In the genomic region with DNA sequence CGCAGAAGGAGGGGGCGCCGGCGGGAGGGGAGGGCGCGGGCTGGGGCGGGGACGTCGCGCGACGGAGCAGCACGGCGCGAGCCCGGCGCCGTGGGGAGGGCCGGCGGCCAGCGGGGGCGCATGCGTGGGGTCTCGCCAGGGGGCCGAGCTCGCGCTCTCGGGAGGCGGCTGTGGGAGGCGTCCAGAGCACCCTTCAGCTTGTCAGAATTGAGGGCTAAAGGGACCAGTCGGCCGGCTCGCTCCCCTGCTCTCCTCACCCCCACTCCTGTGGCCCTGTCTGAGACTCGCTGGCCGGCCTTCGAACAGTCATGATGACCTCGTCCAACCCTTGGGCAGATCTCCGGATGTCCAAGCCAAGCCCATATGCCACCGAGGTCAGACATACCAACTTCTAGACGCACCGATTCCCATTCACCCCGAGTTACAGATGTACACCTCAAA, we compare ENCODE assay signal across 8 mouse cellular contexts. TPM values are rescaled to one million over a fixed set of nuclear protein-coding genes. Genes with fewer than 3 reads are reported as not detected.
DNase-seq lines count a peak whose midpoint lies in the region; ATAC-seq and TF ChIP-seq lines count a peak whose summit lies in the region.

No protein-coding gene starts in this region.

- intact Hi-C loops in heart, postnatal 25 days (cut with DNase I), result no loop called here
- intact Hi-C loops in left cerebral cortex, adult 2 months (cut with DNase I), result no loop called here

- peak; percentile 89 for DNase-seq in heart, adult 11 months
- no peak for DNase-seq in heart, postnatal 25 days (ENCODE audit: low spot score)
- peak; percentile 33 for DNase-seq in urinary bladder, postnatal 10 days (ENCODE audit: low spot score)
- no peak for DNase-seq in urinary bladder, adult 18-20 months (ENCODE audit: low spot score in 2 of 2)
- peak; percentile 70 to 71 for DNase-seq in left cerebral cortex, adult 2 months (ENCODE audit: extremely low spot score in 1 of 2, low spot score in 2 of 2)

- peaks cover 100% of the 10 kb centered on the region for H3K27me3 ChIP-seq in heart, embryonic 12.5 days (replicated peaks)
- peaks cover 88% of the 10 kb centered on the region for H3K27me3 ChIP-seq in neural tube, embryonic 12.5 days (replicated peaks)

- H3K4me2 ChIP-seq in heart, embryonic 12.5 days, result peak overlapping the region; percentile 78
- H3K4me2 ChIP-seq in neural tube, embryonic 12.5 days (replicated peaks), result peak overlapping the region; percentile 68

- TF ChIP-seq CTCF in left cerebral cortex, adult 2 months (IDR thresholded peaks at IDR 0.05), result no peak

- H3K4me1 ChIP-seq in heart, embryonic 12.5 days (replicated peaks), result peaks cover 51% of the 10 kb centered on the region
- H3K4me1 ChIP-seq in neural tube, embryonic 12.5 days, result peaks cover 46% of the 10 kb centered on the region

- peak overlapping the region; percentile 70 for H3K9ac ChIP-seq in heart, embryonic 12.5 days
- peak overlapping the region; percentile 67 for H3K9ac ChIP-seq in neural tube, embryonic 12.5 days

- H3K9me3 ChIP-seq in heart, embryonic 12.5 days (replicated peaks), result no peaks in the 10 kb centered on the region
- H3K9me3 ChIP-seq in neural tube, embryonic 12.5 days, result no peaks in the 10 kb centered on the region

- WGBS in heart, embryonic 12.5 days, result 2% methylated on average over 33 of the region's 42 CpGs
- WGBS in neural tube, embryonic 12.5 days, result 3% methylated on average over 29 of the region's 42 CpGs

- H3K4me3 ChIP-seq in heart, embryonic 12.5 days, result peak overlapping the region; percentile 54
- peak overlapping the region; percentile 44 for H3K4me3 ChIP-seq in left cerebral cortex, adult 2 months
- peak overlapping the region; percentile 45 for H3K4me3 ChIP-seq in neural tube, embryonic 12.5 days

- no peak overlapping the region for H3K27ac ChIP-seq in heart, embryonic 12.5 days (ENCODE audit: poor library complexity, severe bottlenecking)
- peak overlapping the region; percentile 93 for H3K27ac ChIP-seq in left cerebral cortex, adult 2 months
- H3K27ac ChIP-seq in neural tube, embryonic 12.5 days, result no peak overlapping the region

- H3K36me3 ChIP-seq in heart, embryonic 12.5 days, result no peaks in the 10 kb centered on the region
- H3K36me3 ChIP-seq in neural tube, embryonic 12.5 days, result no peaks in the 10 kb centered on the region

- no peak for ATAC-seq in heart, embryonic 12.5 days (ENCODE audit: insufficient number of reproducible peaks, low FRiP score)
- no peak for ATAC-seq in neural tube, embryonic 12.5 days (ENCODE audit: low FRiP score, low read depth)
- ATAC-seq in megakaryocyte-erythroid progenitor cell, adult 5-6 weeks (replicated peaks; ENCODE audit: low FRiP score, low TSS enrichment, poor library complexity, severe bottlenecking), result no peak

RNA-seq across cellular contexts. Expression of a gene that starts 8.9 kb away (rescaled TPM):
- 1 to 10 TPM; 1.2 to 1.3 TPM for total RNA-seq in heart, postnatal 25 days (2021)
- 12.0 and 13.4 TPM in 2 replicates for polyA plus RNA-seq in heart, embryonic 12.5 days (2016; fragmentation: Nextera tagmentation; extraction: Ambion mirVana)
- 100 to 1,000 TPM; 605 to 647 TPM for total RNA-seq in left cerebral cortex, adult 2 months (2021)
- polyA plus RNA-seq in neural tube, embryonic 12.5 days (2016; fragmentation: Nextera tagmentation; extraction: Ambion mirVana), result 29.9 and 31.6 TPM in 2 replicates
- 3.4 and 7.1 TPM in 2 replicates for total RNA-seq in megakaryocyte-erythroid progenitor cell, adult 5-6 weeks (2014; fragmentation: Nextera tagmentation)
- total RNA-seq in megakaryocyte-erythroid progenitor cell, adult 5-6 weeks (2017), result 0.99 TPM in 1 of 2 replicates, not detected in the other

RNA-seq across cellular contexts. Expression of a gene that starts 9.9 kb away (rescaled TPM):
- 1 to 10 TPM; 5.2 to 6.0 TPM for total RNA-seq in heart, postnatal 25 days (2021)
- polyA plus RNA-seq in heart, embryonic 12.5 days (2016; fragmentation: Nextera tagmentation; extraction: Ambion mirVana), result 9.9 and 10.0 TPM in 2 replicates
- 10 to 100 TPM; 27.0 to 29.6 TPM for total RNA-seq in left cerebral cortex, adult 2 months (2021)
- 26.8 and 28.2 TPM in 2 replicates for polyA plus RNA-seq in neural tube, embryonic 12.5 days (2016; fragmentation: Nextera tagmentation; extraction: Ambion mirVana)
- 4.7 TPM in 1 of 2 replicates, not detected in the other for total RNA-seq in megakaryocyte-erythroid progenitor cell, adult 5-6 weeks (2014; fragmentation: Nextera tagmentation)
- total RNA-seq in megakaryocyte-erythroid progenitor cell, adult 5-6 weeks (2017), result 0.42 and 2.5 TPM in 2 replicates

RNA-seq across cellular contexts. Expression of a gene that starts 13.9 kb away (rescaled TPM):
- 10 to 100 TPM; 17.2 to 18.8 TPM for total RNA-seq in heart, postnatal 25 days (2021)
- 7.2 and 7.6 TPM in 2 replicates for polyA plus RNA-seq in heart, embryonic 12.5 days (2016; fragmentation: Nextera tagmentation; extraction: Ambion mirVana)
- total RNA-seq in left cerebral cortex, adult 2 months (2021), result 1 to 10 TPM; 2.9 to 3.3 TPM
- polyA plus RNA-seq in neural tube, embryonic 12.5 days (2016; fragmentation: Nextera tagmentation; extraction: Ambion mirVana), result 3.9 and 4.0 TPM in 2 replicates
- 2.8 and 5.6 TPM in 2 replicates for total RNA-seq in megakaryocyte-erythroid progenitor cell, adult 5-6 weeks (2014; fragmentation: Nextera tagmentation)
- 4.9 and 6.1 TPM in 2 replicates for total RNA-seq in megakaryocyte-erythroid progenitor cell, adult 5-6 weeks (2017)

RNA-seq across cellular contexts. Expression of a gene that starts 20.5 kb away (rescaled TPM):
- 10 to 100 TPM; 80.9 to 87.7 TPM for total RNA-seq in heart, postnatal 25 days (2021)
- 97.7 and 116 TPM in 2 replicates for polyA plus RNA-seq in heart, embryonic 12.5 days (2016; fragmentation: Nextera tagmentation; extraction: Ambion mirVana)
- 100 to 1,000 TPM; 188 to 196 TPM for total RNA-seq in left cerebral cortex, adult 2 months (2021)
- 284 and 289 TPM in 2 replicates for polyA plus RNA-seq in neural tube, embryonic 12.5 days (2016; fragmentation: Nextera tagmentation; extraction: Ambion mirVana)
- 58.5 and 61.2 TPM in 2 replicates for total RNA-seq in megakaryocyte-erythroid progenitor cell, adult 5-6 weeks (2014; fragmentation: Nextera tagmentation)
- 100 and 121 TPM in 2 replicates for total RNA-seq in megakaryocyte-erythroid progenitor cell, adult 5-6 weeks (2017)

RNA-seq across cellular contexts. Expression of a gene that starts 22.9 kb away (rescaled TPM):
- 1 to 10 TPM; 1.9 to 2.3 TPM for total RNA-seq in heart, postnatal 25 days (2021)
- polyA plus RNA-seq in heart, embryonic 12.5 days (2016; fragmentation: Nextera tagmentation; extraction: Ambion mirVana), result 4.3 and 4.4 TPM in 2 replicates
- 10 to 100 TPM; 25.5 to 25.9 TPM for total RNA-seq in left cerebral cortex, adult 2 months (2021)
- 8.5 and 9.3 TPM in 2 replicates for polyA plus RNA-seq in neural tube, embryonic 12.5 days (2016; fragmentation: Nextera tagmentation; extraction: Ambion mirVana)
- 15.0 and 16.5 TPM in 2 replicates for total RNA-seq in megakaryocyte-erythroid progenitor cell, adult 5-6 weeks (2014; fragmentation: Nextera tagmentation)
- total RNA-seq in megakaryocyte-erythroid progenitor cell, adult 5-6 weeks (2017), result 1.3 and 1.7 TPM in 2 replicates

Comparison
In these comparisons a context has a peak if more than half of its experiments do, and no peak if none do; other contexts are left out.
1. DNase-seq: peak in heart, adult 11 months (single experiment), urinary bladder, postnatal 10 days (single experiment) and left cerebral cortex, adult 2 months (2 of 2); none in heart, postnatal 25 days (single experiment) and urinary bladder, adult 18-20 months (0 of 2).
2. RNA of a gene that starts 8.9 kb away (total RNA-seq): 605 to 647 TPM in left cerebral cortex, adult 2 months; 0.99 to 7.1 TPM in megakaryocyte-erythroid progenitor cell, adult 5-6 weeks and 1.2 to 1.3 TPM in heart, postnatal 25 days; every median in the first group is over 10 times any median in the second.
3. RNA of a gene that starts 9.9 kb away (total RNA-seq): 27.0 to 29.6 TPM in left cerebral cortex, adult 2 months; 5.2 to 6.0 TPM in heart, postnatal 25 days and 0.42 to 4.7 TPM in megakaryocyte-erythroid progenitor cell, adult 5-6 weeks; every median in the first group is over 4 times any median in the second.
4. Peak in every context shown above with its lines, with median percentiles within 50 percentile points of each other: H3K4me3 ChIP-seq.